Mouse (Mus musculus): Measurements from ENCODE around the gene Ubap1.

Gene Ubap1

DNA sequence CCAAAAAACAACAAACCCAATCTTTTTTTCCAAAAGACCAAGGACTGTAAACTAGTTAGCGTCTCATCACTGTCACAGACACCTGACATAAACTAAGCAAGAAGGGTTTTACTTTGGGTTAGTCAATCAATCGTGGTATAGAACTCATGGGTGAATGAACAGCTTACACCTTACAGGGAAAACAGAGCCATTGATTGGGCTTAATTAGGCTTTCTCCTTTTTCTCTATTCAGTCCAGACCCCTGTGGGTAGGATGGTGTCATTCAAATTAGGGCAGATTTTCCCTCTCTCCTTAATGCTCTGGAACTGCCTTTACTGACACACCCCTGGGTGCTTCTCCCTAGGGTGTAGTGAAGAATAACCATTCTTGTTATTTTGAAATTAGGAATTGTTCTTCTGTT, 8.4 kb downstream of the Ubap1 start:
- DNase-seq (ENCODE audit: low read depth), result no peak

DNA sequence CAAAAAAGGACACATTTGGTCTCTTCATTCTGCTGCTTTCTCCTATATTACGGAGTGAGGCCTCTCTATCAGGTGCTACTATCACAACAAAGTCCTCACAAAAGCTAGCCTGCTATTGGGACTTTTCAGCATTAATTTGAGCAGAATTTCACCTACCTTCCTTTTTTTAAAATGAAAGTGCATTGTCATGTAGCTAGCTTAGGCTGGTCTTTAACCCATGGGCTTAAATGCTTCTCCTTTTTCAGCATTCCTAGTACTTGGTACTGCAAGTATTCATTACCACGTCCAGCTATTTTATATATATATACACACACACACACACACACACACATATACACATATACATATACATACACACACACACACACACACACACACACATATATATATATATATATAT, 9.9 kb downstream of the Ubap1 start:
- no peak for DNase-seq (ENCODE audit: low read depth)

DNA sequence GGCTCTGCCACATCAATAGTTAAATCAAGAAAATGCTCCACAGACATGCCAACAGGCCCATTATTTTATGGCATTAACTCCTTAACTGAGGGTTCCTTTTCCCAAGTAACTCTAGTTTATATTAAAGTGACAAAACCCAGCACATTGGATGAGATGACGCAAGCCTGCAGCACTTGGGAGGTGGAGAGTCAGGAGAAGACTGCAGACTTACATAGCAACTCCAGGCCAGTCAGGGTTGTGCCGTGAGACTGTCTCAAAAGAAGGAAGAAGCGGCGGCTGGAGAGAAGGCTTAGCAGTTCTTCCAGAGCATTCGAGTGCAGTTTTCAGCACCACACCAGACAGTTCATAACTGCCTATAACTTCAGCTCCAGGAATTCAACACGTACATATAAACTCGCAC, 10.6 kb downstream of the Ubap1 start:
- DNase-seq (ENCODE audit: low read depth), result no peak

DNA sequence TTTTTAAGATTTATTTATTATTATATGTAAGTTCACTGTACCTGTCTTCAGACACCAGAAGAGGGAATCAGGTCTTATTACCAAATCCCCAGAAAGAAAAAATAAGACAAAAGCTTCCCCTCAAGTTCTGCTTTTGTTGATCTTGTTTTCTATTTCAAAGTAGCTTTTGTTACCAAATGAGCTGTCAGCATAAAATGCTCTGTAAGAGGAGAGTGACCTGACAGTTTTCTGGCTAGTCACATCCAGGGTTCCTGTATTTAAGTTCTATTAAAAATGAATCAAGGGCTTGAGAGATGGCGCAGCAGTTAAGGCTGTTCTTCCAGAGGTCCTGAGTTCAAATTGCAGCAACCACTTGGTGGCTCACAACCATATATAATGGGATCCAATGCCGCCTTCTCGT, 12.3 kb downstream of the Ubap1 start:
- DNase-seq (ENCODE audit: low read depth), result no peak

- no peak for DNase-seq (ENCODE audit: low read depth)
Observed at GRCm38 (mm10) chr4:41368198-41368597, 19.4 kb downstream of the Ubap1 start.

DNA sequence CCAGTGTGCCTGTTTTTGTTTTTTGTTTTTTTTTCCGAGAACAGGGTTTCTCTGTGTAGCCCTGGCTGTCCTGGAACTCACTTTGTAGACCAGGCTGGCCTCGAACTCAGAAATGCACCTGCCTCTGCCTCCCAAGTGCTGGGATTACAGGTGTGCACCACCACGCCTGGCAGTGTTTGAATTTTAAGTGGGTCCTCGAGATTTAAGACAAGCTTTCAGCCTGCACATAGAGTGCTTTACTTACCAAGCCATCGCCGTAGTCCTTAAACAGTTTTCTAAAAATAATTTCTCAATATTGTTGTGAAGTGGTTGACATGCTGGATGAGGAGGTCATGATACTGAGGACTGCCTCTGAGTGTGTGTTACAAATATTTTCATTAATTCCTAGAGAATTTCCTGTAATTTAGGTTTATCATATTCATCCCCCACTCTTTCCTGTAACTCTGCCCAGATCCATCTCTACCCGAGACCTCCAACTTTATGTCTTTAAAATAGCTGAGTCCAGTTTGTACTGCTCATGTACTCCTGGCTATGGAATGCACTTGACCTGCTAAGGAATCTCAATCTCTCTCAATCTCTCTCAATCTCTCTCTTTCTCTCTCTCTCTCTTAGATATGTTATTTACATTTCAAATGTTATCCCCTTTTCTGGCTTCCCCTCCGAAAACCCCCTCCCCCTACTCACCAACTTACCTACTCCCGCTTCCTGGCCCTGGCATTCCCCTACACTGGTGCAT, 21.1 kb downstream of the Ubap1 start:
- no peak for DNase-seq (ENCODE audit: low read depth)

DNA sequence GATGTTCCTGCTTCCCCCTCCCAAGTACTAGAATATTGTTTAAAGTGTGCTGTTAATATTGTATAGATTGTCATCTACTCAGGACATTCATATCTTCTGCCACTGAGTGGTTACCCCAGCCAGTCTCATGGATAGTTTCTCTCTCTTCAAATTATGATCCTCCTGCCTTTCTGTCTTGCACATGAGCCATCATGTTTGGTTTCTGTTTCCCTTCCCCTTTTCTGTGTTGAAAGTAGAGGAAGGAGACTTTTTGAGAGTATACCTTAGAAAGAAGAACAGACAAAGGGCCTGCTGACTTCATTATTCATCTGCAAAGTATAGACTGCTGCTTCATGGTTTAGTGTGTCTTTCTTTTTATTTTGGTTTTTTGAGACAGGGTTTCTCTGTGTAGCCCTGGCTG, 28.8 kb downstream of the Ubap1 start:
- DNase-seq (ENCODE audit: low read depth), result no peak

DNA sequence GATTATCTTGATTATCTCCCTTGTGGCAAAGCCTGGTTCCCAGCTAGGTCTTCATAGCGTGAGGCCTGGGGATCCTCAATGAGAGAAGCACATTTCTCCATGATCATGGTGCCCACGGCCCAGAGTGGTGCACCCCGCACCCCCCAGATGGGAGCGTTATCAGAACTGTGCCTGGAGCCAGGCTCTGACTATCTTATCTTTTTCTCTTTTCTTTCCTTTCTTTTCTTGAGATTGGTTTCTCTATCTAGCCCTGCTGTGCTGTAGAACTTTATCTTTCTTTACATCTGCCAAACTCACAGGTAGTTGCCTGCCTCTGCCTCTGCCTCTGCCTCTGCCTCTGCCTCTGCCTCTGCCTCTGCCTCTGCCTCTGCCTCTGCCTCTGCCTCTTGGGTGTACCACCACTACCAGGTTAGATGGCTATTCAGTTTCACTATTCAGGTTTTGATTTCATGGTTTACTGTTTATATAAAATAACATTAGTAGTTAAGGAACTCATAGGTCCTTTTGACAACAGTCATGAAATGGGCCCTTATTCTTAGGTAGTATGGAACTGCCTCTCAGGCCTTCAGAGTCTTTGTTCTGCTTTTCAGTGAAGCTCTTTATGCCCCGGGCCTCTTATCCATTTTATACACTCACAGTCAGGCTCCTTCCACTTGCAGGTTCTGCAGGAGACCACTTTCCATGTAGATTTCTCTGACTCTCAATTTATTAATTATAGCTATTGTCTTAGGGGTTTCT, 32.6 kb downstream of the Ubap1 start:
- no peak for DNase-seq (ENCODE audit: low read depth)

GRCm38 (mm10) chr4:41386412-41386975, 37.7 kb downstream of the Ubap1 start:
- no peak for DNase-seq (ENCODE audit: low read depth)

DNA sequence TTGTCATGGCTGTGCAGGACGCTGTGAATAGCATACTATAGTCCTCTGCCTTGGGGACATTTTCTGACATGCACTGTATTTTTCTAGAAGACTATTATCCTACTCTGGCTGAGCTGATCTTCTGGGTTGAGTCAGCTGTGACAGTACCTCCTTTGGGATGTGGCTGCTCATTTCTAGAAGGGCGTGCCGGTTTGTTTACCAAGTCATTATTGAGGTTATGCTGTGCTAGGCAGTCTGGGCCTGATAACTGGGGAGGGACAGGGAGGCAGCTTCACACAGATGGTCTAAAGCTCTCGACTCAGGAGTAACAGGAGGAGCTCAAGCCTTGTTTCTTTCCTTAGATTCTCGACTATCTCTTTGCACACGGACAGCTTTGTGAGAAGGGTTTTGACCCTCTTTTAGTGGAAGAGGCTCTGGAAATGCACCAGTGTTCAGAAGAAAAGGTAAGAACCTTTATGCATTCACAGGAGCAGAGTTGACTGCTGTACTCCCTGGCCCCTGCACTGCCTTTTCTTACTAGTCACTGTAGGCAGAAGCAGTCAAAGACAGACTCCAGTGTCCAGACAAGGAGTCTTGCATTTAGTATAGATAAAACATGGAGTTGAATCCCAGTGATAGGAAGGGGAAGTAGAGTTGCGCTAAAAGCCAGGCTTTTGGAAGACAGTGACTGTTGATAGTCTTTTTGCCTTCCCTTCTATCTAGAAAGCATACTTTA, 39.1 kb downstream of the Ubap1 start:
- no peak for DNase-seq (ENCODE audit: low read depth)

- DNase-seq (ENCODE audit: low read depth), result no peak
Observed at GRCm38 (mm10) chr4:41388616-41389015, 39.8 kb downstream of the Ubap1 start.

DNA sequence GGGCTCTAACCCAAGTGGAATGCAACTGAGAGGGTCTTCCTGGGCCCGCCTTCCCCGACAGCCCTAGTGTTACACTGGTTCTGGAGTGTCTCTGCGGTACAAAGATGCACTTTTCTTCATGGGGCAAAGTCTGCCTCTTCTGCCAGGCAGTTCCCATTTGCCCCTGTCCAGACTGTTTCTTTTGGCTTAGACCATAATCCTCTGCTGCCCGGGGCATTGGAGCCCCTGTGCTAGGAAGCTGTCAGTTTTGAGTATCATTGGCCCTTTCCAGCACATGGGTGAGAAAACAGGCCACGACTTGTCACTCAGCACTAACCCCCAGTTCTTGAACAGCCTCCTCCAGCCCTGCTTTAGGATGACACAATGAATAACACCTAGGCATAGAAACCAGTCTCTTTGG, 40.4 kb downstream of the Ubap1 start:
- DNase-seq (ENCODE audit: low read depth), result no peak

GRCm38 (mm10) chr4:41390122-41390521, 41.3 kb downstream of the Ubap1 start:
- DNase-seq (ENCODE audit: low read depth), result peak; percentile 56

GRCm38 (mm10) chr4:41391015-41391414, 42.2 kb downstream of the Ubap1 start:
- DNase-seq (ENCODE audit: low read depth), result no peak

DNA sequence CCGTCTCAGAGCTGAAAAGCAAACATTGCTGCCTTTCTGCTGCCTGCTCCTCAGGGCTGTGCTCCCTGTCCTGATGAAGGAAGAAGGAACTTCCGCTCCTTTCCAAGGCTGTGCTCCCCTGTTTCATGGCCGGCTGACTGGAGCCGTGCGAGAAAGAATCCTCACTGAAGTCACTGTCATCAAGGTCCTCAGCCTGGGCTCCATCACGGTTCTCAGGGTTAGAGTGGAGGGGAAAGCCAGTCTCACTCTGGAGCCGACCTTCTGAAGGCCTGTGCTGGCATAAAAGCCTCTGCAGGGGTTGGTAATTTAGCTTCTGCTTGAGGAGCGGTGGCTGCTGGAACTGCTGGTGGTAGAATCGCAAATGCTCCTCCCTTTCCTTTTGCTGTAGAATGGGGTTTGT, 45.9 kb downstream of the Ubap1 start:
- DNase-seq (ENCODE audit: low read depth), result no peak

- no peak for DNase-seq (ENCODE audit: low read depth)
Observed at GRCm38 (mm10) chr4:41398353-41398752, 49.6 kb downstream of the Ubap1 start.

DNA sequence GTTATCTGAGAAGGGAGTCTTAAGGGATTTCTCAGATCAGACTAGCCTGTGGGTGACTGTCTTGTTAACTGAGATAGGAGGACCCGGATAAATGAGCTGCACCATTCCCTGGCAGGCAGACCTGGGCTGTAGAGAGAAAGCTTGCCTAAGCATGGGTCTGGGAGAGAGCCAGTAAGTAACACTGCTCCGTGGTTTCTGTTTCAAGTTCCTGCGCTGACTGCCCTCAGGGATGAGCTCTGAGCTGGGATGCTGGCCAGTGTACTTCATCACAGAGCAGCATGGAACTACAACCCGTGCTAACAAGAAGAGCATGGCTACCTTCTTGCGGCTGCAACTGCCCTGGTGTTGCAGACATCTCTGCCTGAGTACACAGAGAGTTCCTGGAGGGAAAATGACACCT, 51.1 kb downstream of the Ubap1 start:
- DNase-seq (ENCODE audit: low read depth), result no peak

DNA sequence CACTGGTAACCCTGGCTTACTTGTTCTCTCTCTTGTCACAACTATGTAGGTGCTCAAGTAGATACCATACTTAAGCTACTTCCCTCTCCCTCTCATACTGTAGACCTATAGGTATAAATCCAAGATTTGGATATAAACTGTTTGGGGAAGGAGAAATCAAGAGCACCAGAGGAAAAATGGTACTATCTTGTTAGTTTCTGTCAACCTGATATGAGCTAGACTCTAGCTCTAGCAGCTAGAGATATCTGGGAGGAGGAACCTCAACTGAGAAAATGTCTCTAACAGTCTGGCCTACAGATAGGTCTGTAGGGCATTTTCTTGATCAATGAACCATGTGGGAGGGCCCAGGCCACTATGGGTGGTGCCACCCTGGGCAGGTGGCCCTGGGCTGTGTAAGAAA, 52.4 kb downstream of the Ubap1 start:
- DNase-seq (ENCODE audit: low read depth), result no peak

GRCm38 (mm10) chr4:41401573-41401972, 52.8 kb downstream of the Ubap1 start:
- DNase-seq (ENCODE audit: low read depth), result no peak

DNA sequence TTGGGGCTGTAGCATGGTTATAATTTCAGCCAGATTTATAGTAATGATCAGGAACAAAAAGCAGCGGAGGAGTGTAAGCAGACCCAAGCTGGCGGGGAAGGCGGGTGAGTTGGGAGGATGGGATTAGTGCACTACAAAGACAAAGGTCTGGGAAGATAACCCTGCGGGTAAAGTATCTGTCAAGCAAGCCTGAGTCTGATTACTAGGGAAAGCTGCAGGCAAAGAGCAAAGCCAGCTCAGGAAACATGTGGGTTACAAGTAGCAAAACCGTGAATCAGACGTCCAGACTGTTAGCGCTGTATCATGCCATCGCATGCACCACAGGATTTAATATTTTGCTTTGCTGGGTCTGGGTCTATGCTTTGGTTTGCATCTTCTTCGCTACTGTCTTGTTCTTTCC, 57.8 kb downstream of the Ubap1 start:
- no peak for DNase-seq (ENCODE audit: low read depth)

DNA sequence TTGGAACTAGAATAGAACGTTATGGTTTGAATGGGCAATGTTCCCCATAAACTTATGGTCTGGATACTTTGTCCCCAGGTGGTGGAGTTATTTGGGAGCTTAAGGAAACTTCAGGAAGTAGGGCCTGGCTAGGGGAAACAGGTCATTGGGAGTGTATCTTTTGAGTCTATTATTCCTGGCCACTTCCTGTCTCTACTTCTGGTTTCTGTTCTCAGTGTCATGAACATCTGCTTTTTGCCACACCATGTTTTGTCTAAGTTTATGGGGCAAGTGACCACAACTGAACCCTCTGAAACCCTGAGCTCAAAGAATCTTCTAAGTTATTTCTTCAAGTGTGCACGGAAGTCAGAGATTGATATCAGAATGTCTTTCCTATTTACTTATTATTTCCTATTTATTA, 58.6 kb downstream of the Ubap1 start:
- DNase-seq (ENCODE audit: low read depth), result no peak

GRCm38 (mm10) chr4:41409341-41409740, 60.5 kb downstream of the Ubap1 start:
- no peak for DNase-seq (ENCODE audit: low read depth)

- no peak for DNase-seq (ENCODE audit: low read depth)
Observed at GRCm38 (mm10) chr4:41416966-41417365, 68.2 kb downstream of the Ubap1 start.
